Mouse (Mus musculus) megakaryocyte, adult 5-6 weeks (primary cell): ENCODE measurements around the gene Unc93b1. TPM values are rescaled to one million over a fixed set of nuclear protein-coding genes. Genes with fewer than 3 reads are reported as not detected.

Source experiments
- total RNA-seq, 2 experiments: library from RNA; stranded (forward) in 1 of 2; stranded (reverse) in 1 of 2; fragments of 153-499, 151-499 nt in 1 of 2; fragments of 221-1000, 200-1000 nt in 1 of 2; gene quantifications; 2 replicates each; pipeline versions ENCODE4 v1.2.3 to v1.2.4; 2015 to 2017

Gene Unc93b1
- total RNA-seq, 2 experiments from 2014 or later, result 258 to 483 TPM

Other genes starting within 250 kb of the Unc93b1 start
- 15.2 and 17.9 TPM in 2 replicates for gene Lrp5, start 248.6 kb upstream of the Unc93b1 start, total RNA-seq (2015)
- 12.5 and 13.6 TPM in 2 replicates for gene Lrp5, start 248.6 kb upstream of the Unc93b1 start, total RNA-seq (2017)
- 8.0 and 10.6 TPM in 2 replicates for gene 1810055G02Rik, start 226.9 kb upstream of the Unc93b1 start, total RNA-seq (2015)
- 4.5 and 6.2 TPM in 2 replicates for gene 1810055G02Rik, start 226.9 kb upstream of the Unc93b1 start, total RNA-seq (2017)
- gene Kmt5b, start 167.8 kb upstream of the Unc93b1 start, total RNA-seq (2015), result 25.8 and 28.5 TPM in 2 replicates
- 44.7 and 54.8 TPM in 2 replicates for gene Kmt5b, start 167.8 kb upstream of the Unc93b1 start, total RNA-seq (2017)
- gene Chka, start 83.4 kb upstream of the Unc93b1 start, total RNA-seq (2015), result 15.9 and 18.9 TPM in 2 replicates
- gene Chka, start 83.4 kb upstream of the Unc93b1 start, total RNA-seq (2017), result 19.2 and 22.0 TPM in 2 replicates
- 197 and 207 TPM in 2 replicates for gene Tcirg1, start 28.1 kb upstream of the Unc93b1 start, total RNA-seq (2015)
- 315 and 316 TPM in 2 replicates for gene Tcirg1, start 28.1 kb upstream of the Unc93b1 start, total RNA-seq (2017)
- gene Ndufs8, start 22.4 kb upstream of the Unc93b1 start, total RNA-seq (2015), result 213 and 215 TPM in 2 replicates
- 60.4 and 83.5 TPM in 2 replicates for gene Ndufs8, start 22.4 kb upstream of the Unc93b1 start, total RNA-seq (2017)
- gene Aldh3b1, start 5.4 kb upstream of the Unc93b1 start, total RNA-seq (2015), result 47.3 and 48.1 TPM in 2 replicates
- 104 TPM in 2 replicates for gene Aldh3b1, start 5.4 kb upstream of the Unc93b1 start, total RNA-seq (2017)
- gene Aldh3b3, start 23.5 kb downstream of the Unc93b1 start, total RNA-seq (2015), result 1.4 and 2.7 TPM in 2 replicates
- gene Aldh3b3, start 23.5 kb downstream of the Unc93b1 start, total RNA-seq (2017), result 2.4 TPM in 2 replicates
- 0.18 and 2.2 TPM in 2 replicates for gene Aldh3b2, start 37.1 kb downstream of the Unc93b1 start, total RNA-seq (2015)
- gene Aldh3b2, start 37.1 kb downstream of the Unc93b1 start, total RNA-seq (2017), result 0.28 and 0.55 TPM in 2 replicates
- gene Acy3, start 51.4 kb downstream of the Unc93b1 start, total RNA-seq (2015), result 0.51 and 0.62 TPM in 2 replicates
- not detected in 2 replicates for gene Acy3, start 51.4 kb downstream of the Unc93b1 start, total RNA-seq (2017)
- not detected in 2 replicates for gene Tbx10, start 57.6 kb downstream of the Unc93b1 start, total RNA-seq (2015)
- not detected in 2 replicates for gene Tbx10, start 57.6 kb downstream of the Unc93b1 start, total RNA-seq (2017)
- gene Nudt8, start 65.4 kb downstream of the Unc93b1 start, total RNA-seq (2015), result 8.6 and 13.4 TPM in 2 replicates
- 4.9 and 5.7 TPM in 2 replicates for gene Nudt8, start 65.4 kb downstream of the Unc93b1 start, total RNA-seq (2017)
- gene Gm49405, start 65.4 kb downstream of the Unc93b1 start, total RNA-seq (2015), result 0.45 TPM in 1 of 2 replicates, not detected in the other
- 0.28 and 1.2 TPM in 2 replicates for gene Gm49405, start 65.4 kb downstream of the Unc93b1 start, total RNA-seq (2017)
- 1.2 and 1.5 TPM in 2 replicates for gene Doc2g, start 68.1 kb downstream of the Unc93b1 start, total RNA-seq (2015)
- gene Doc2g, start 68.1 kb downstream of the Unc93b1 start, total RNA-seq (2017), result 0.18 and 0.37 TPM in 2 replicates
- 82.1 and 103 TPM in 2 replicates for gene Ndufv1, start 77.6 kb downstream of the Unc93b1 start, total RNA-seq (2015)
- gene Ndufv1, start 77.6 kb downstream of the Unc93b1 start, total RNA-seq (2017), result 151 and 169 TPM in 2 replicates
- 257 and 287 TPM in 2 replicates for gene Gstp1, start 102.8 kb downstream of the Unc93b1 start, total RNA-seq (2015)
- 69.5 and 80.2 TPM in 2 replicates for gene Gstp1, start 102.8 kb downstream of the Unc93b1 start, total RNA-seq (2017)
- gene Gstp2, start 110.8 kb downstream of the Unc93b1 start, total RNA-seq (2015), result 4.8 TPM in 1 of 2 replicates, not detected in the other
- gene Gstp2, start 110.8 kb downstream of the Unc93b1 start, total RNA-seq (2017), result 1.8 TPM in 1 of 2 replicates, not detected in the other
- gene Gstp3, start 124.4 kb downstream of the Unc93b1 start, total RNA-seq (2015), result 3.0 and 5.0 TPM in 2 replicates
- 4.0 and 4.5 TPM in 2 replicates for gene Gstp3, start 124.4 kb downstream of the Unc93b1 start, total RNA-seq (2017)
- gene Cabp2, start 146.4 kb downstream of the Unc93b1 start, total RNA-seq (2015), result not detected in 2 replicates
- gene Cabp2, start 146.4 kb downstream of the Unc93b1 start, total RNA-seq (2017), result not detected in 2 replicates
- 245 and 277 TPM in 2 replicates for gene Cdk2ap2, start 162.0 kb downstream of the Unc93b1 start, total RNA-seq (2015)
- gene Cdk2ap2, start 162.0 kb downstream of the Unc93b1 start, total RNA-seq (2017), result 72.9 and 83.4 TPM in 2 replicates
- gene Pitpnm1, start 164.8 kb downstream of the Unc93b1 start, total RNA-seq (2015), result 38.3 and 47.7 TPM in 2 replicates
- 30.2 and 38.9 TPM in 2 replicates for gene Pitpnm1, start 164.8 kb downstream of the Unc93b1 start, total RNA-seq (2017)
- gene Aip, start 190.7 kb downstream of the Unc93b1 start, total RNA-seq (2015), result 111 and 139 TPM in 2 replicates
- 72.5 and 76.7 TPM in 2 replicates for gene Aip, start 190.7 kb downstream of the Unc93b1 start, total RNA-seq (2017)
- not detected in 2 replicates for gene Gpr152, start 204.6 kb downstream of the Unc93b1 start, total RNA-seq (2015)
- gene Gpr152, start 204.6 kb downstream of the Unc93b1 start, total RNA-seq (2017), result not detected in 2 replicates
- 0.14 and 0.22 TPM in 2 replicates for gene Cabp4, start 208.8 kb downstream of the Unc93b1 start, total RNA-seq (2015)
- not detected in 2 replicates for gene Cabp4, start 208.8 kb downstream of the Unc93b1 start, total RNA-seq (2017)
- 279 and 345 TPM in 2 replicates for gene Coro1b, start 213.4 kb downstream of the Unc93b1 start, total RNA-seq (2015)
- gene Coro1b, start 213.4 kb downstream of the Unc93b1 start, total RNA-seq (2017), result 142 and 161 TPM in 2 replicates
- 30.5 and 42.1 TPM in 2 replicates for gene Ptprcap, start 218.4 kb downstream of the Unc93b1 start, total RNA-seq (2015)
- gene Ptprcap, start 218.4 kb downstream of the Unc93b1 start, total RNA-seq (2017), result 43.9 and 44.8 TPM in 2 replicates
- gene Rps6kb2, start 228.2 kb downstream of the Unc93b1 start, total RNA-seq (2015), result 21.0 and 26.7 TPM in 2 replicates
- gene Rps6kb2, start 228.2 kb downstream of the Unc93b1 start, total RNA-seq (2017), result 21.0 and 25.0 TPM in 2 replicates
- 3.9 and 4.7 TPM in 2 replicates for gene Carns1, start 240.3 kb downstream of the Unc93b1 start, total RNA-seq (2015)
- 1.3 and 2.0 TPM in 2 replicates for gene Carns1, start 240.3 kb downstream of the Unc93b1 start, total RNA-seq (2017)